Mouse (Mus musculus) hindlimb bud, embryonic 11.5 days (tissue): ENCODE results near the gene Safb.

Experiments used
- DNase-seq: peaks from one replicate; pipeline ENCODE4 v3.0.0-alpha.2; 2012; ENCODE audit warnings: low read depth, low spot score; ENCODE audit errors: extremely low spot score

The Safb gene

GRCm38 (mm10) chr17:56643237-56643636, 58.6 kb downstream of the Safb start:
- no peak for DNase-seq

- DNase-seq = no peak
Measured at GRCm38 (mm10) chr17:56647546-56647945, 62.9 kb downstream of the Safb start.

GRCm38 (mm10) chr17:56651801-56652200, 67.2 kb downstream of the Safb start:
- DNase-seq = no peak

GRCm38 (mm10) chr17:56654771-56655170, 70.1 kb downstream of the Safb start:
- no peak for DNase-seq

GRCm38 (mm10) chr17:56655311-56655710, 70.7 kb downstream of the Safb start:
- DNase-seq = no peak
